Mouse (Mus musculus) forebrain, embryonic 16.5 days (tissue): ENCODE results near the gene Slc38a8. TPM values are rescaled to one million over a fixed set of nuclear protein-coding genes. Genes with fewer than 3 reads are reported as not detected.

Experiments
- ATAC-seq: fragments of 200-750 bp; cut with Nextera tagmentation; 2 replicates; pipeline ENCODE4 v1.8.0; 2017; ENCODE audit warnings: mild to moderate bottlenecking, moderate library complexity
- H3K27ac ChIP-seq: fragments of 300-500 bp; sonication (generic); 2 replicates; pipeline ENCODE4 v1.5.1; 2014; ENCODE audit warnings: low read length, control low read depth
- H3K27me3 ChIP-seq: fragments of 300-500 bp; sonication (generic); replicated peaks from 2 replicates; pipeline ENCODE4 v1.6.1; 2014; ENCODE audit warnings: low read length; ENCODE audit not compliant: control insufficient read depth, insufficient read depth
- H3K36me3 ChIP-seq: fragments of 300-500 bp; sonication (generic); 2 replicates; pipeline ENCODE4 v1.6.1; 2014; ENCODE audit not compliant: control insufficient read depth, insufficient read depth
- H3K4me1 ChIP-seq: fragments of 300-500 bp; sonication (generic); replicated peaks from 2 replicates; pipeline ENCODE4 v1.6.1; 2014; ENCODE audit warnings: low read length; ENCODE audit not compliant: control insufficient read depth, insufficient read depth
- H3K4me2 ChIP-seq: fragments of 300-500 bp; sonication (generic); 2 replicates; pipeline ENCODE4 v1.6.1; 2014; ENCODE audit warnings: mild to moderate bottlenecking, low read length, control low read depth
- H3K4me3 ChIP-seq: fragments of 300-500 bp; sonication (generic); replicated peaks from 2 replicates; pipeline ENCODE4 v1.5.1; 2014; ENCODE audit warnings: mild to moderate bottlenecking, low read length, control low read depth
- H3K9ac ChIP-seq: fragments of 300-500 bp; sonication (generic); replicated peaks from 2 replicates; pipeline ENCODE4 v1.6.1; 2014; ENCODE audit warnings: low read depth, low read length, control low read depth
- H3K9me3 ChIP-seq: fragments of 300-500 bp; sonication (generic); 2 replicates; pipeline ENCODE4 v1.6.1; 2016; ENCODE audit warnings: low read length; ENCODE audit not compliant: control insufficient read depth
- WGBS: fragments of 180-500 bp; shearing (Covaris S2); extraction: QIAGEN DNeasy Blood & Tissue Kit; methylation state at CpG from one replicate; pipeline ENCODE4 v1.1.7; 2014; 5-methylcytosine and 5-hydroxymethylcytosine counted together
- polyA plus RNA-seq: library from polyadenylated mRNA; unstranded; fragments of >200 nt; fragmentation: Nextera tagmentation; extraction: Ambion mirVana; gene quantifications from 2 replicates; pipeline ENCODE4 v1.2.1, GENCODE M21; 2015

The Slc38a8 gene
- polyA plus RNA-seq, 1 experiment from 2014 or later, result not detected

DNA sequence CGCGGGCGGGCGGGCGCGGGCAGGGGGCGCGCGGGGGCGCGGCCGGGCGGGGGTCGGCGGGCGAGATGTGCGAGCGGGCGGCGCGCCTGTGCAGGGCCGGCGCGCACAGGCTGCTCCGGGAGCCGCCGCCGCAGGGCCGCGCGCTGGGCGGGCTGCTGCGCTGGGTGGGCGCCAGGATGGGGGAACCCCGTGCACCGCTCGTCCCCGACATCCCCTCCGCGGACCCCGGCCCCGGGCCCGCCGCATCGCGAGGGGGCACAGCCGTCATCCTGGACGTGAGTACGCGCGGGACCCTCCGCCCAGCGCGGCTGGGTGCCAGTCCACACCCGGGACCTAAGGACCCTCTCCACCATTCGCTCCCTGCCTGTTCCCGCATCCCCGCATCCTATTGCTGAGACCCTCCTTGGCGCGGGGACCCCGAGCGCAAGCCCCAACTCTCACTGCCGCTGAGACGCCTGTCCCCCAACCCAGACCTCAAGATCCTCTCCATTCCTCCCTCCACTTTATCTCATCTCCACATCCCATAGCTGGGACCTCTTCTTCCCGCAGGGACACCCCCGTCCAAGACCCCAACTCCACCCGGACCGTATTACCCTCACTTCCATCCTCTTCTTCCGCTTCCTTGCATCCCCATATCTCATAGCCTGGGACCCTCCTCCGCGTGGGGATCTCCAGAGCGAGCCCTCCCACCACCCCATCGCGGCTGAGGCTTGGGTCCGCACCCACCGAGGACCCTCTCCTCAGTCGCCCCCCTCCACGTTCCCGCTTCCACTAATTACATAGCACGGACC, 54.3 kb downstream of the Slc38a8 start:
- Histone ChIP-seq H3K27me3 (peaks cover 14% of the 10 kb centered on the region; the same call in 1 of the 2 replicates), H3K36me3 (no peaks in the 10 kb centered on the region), H3K4me2 (peak overlapping the region; percentile 90), H3K4me3 (peak overlapping the region; percentile 65), H3K27ac (no peak overlapping the region), H3K4me1 (peaks cover 15% of the 10 kb centered on the region), H3K9ac (peak overlapping the region; percentile 71), H3K9me3 (no peaks in the 10 kb centered on the region)
- ATAC-seq, result peak; percentile 43
- 0% methylated on average over 34 of the region's 80 CpGs for WGBS

DNA sequence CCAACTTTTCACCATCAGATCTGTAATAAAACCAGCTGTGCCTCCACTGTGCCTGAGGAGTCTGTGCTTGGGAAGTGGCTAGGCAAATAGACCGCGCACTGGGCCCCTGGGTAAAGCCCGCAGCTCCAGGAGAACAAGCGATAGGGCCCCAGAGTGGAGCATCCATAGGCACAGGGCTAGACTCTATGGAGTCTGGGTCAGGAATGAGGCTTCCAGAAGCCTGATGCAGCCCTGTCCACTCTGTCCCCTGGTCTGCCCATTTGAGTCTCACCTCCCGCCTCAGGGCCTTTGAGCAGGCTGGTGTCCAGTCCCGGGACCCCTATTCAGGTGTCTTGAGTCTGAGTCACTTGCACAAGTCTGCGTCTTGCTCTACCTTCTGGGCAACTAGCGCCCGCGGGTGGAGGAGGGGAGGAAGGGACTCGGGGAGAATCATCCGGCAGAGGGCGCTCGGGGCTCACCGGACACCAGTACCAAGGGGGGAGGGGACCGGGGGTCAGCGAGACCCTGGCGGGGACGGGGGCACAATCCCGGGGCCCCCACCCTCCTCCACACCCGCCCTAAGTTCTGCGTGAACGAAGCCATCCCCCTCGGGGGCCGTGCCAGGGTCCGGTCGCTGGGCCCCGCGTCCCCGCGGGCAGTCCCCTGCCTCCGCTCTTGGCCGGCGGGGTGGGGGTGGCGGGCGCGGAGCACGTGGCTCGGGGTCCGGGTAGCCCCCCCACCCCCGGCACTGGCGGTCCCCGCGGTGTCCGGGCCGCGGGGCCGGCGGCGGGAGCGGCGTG, 55.1 kb downstream of the Slc38a8 start, which contains the start of gene Necab2:
Necab2 (plus strand) TSS at position 509 of the 779 bp plus-strand sequence.
- Histone ChIP-seq H3K27me3 (peaks cover 14% of the 10 kb centered on the region; the same call in 1 of the 2 replicates), H3K4me1 (peaks cover 15% of the 10 kb centered on the region), H3K9ac (peak within 1 kb of the TSS; percentile 71), H3K27ac (no peak within 1 kb of the TSS), H3K4me2 (peak within 1 kb of the TSS; percentile 90), H3K4me3 (peak within 1 kb of the TSS; percentile 65), H3K36me3 (no peaks in the 10 kb centered on the region), H3K9me3 (no peaks in the 10 kb centered on the region)
- ATAC-seq, result peak; percentile 49
- 2% methylated on average over 27 of the region's 52 CpGs for whole genome bisulfite sequencing

DNA sequence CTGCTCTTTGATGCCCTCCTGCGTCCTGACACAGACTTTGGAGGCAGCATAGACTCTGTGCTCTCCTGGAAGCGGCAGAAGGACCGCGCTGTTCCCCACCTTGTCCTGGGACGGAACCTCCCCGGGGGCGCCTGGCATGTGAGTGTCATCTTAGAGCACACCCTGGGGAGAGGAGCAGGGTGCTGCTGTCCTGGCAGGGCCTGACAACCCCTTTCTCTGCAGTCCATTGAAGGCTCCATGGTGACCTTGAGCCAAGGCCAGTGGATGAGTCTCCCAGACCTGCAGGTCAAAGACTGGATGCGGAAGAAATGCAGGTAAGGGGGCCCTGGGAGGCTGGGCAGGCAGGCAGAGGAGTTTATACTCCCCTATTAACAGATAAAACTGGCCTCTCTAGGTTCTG, 58.5 kb downstream of the Slc38a8 start:
- Histone ChIP-seq H3K36me3 (no peaks in the 10 kb centered on the region), H3K27ac (no peak overlapping the region), H3K9ac (no peak overlapping the region), H3K4me2 (no peak overlapping the region), H3K4me3 (no peak overlapping the region), H3K9me3 (no peaks in the 10 kb centered on the region), H3K27me3 (0 out of 2 replicates have a peak, but pooled peaks cover 5% of the 10 kb centered on the region), H3K4me1 (peaks cover 19% of the 10 kb centered on the region)
- ATAC-seq, result no peak
- 95% methylated on average over 8 of the region's 8 CpGs for WGBS

DNA sequence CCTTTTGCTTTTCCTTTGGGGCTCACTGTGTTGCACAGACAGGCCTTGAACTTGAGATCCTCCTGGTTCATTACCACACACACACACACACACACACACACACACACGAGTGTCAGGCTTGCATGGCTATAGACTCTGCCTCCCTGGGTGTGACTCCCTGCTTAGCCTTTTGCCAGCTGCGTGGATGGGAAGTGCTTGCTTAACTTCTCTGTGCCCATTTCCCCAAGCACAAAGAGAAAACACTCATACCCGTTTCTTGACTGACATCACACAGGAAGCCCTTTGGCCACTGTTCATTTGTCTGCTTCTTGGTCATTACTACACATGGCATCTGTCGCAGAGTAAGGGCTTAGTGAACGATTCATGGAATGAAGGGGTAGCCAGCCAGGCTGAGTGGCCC, 59.5 kb downstream of the Slc38a8 start:
- Histone ChIP-seq H3K4me1 (peaks cover 10% of the 10 kb centered on the region), H3K4me2 (no peak overlapping the region), H3K27me3 (0 out of 2 replicates have a peak, but pooled peaks cover under 1% of the 10 kb centered on the region), H3K36me3 (no peaks in the 10 kb centered on the region), H3K27ac (no peak overlapping the region), H3K9me3 (no peaks in the 10 kb centered on the region), H3K9ac (no peak overlapping the region), H3K4me3 (no peak overlapping the region)
- 72% methylated on average over 5 of the region's 5 CpGs for WGBS
- ATAC-seq, result no peak

DNA sequence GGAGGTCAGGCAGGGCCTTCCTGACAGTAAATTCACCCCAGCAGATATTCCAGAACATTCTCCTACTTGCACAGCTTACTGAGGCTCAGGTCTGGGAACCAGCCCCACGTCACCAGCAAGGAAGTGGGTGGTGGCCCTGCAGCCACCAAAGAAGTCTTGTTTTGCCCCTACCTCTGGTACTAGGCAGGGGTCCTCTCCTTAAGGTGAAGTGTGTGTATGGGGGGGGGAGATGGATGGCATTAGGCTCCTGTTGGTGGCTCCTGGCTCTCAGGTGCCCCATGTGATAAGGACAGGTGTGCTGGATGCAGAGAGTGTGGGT, 60.6 kb downstream of the Slc38a8 start:
- Histone ChIP-seq H3K27ac (no peak overlapping the region), H3K27me3 (no peaks in the 10 kb centered on the region), H3K4me2 (no peak overlapping the region), H3K4me1 (0 out of 2 replicates have a peak, but pooled peaks cover 5% of the 10 kb centered on the region), H3K9ac (no peak overlapping the region), H3K36me3 (no peaks in the 10 kb centered on the region), H3K4me3 (no peak overlapping the region), H3K9me3 (no peaks in the 10 kb centered on the region)
- peak; percentile 27; the same call in 1 of the 2 replicates for ATAC-seq
- WGBS, result 53% methylated on average over 1 of the region's 1 CpGs

DNA sequence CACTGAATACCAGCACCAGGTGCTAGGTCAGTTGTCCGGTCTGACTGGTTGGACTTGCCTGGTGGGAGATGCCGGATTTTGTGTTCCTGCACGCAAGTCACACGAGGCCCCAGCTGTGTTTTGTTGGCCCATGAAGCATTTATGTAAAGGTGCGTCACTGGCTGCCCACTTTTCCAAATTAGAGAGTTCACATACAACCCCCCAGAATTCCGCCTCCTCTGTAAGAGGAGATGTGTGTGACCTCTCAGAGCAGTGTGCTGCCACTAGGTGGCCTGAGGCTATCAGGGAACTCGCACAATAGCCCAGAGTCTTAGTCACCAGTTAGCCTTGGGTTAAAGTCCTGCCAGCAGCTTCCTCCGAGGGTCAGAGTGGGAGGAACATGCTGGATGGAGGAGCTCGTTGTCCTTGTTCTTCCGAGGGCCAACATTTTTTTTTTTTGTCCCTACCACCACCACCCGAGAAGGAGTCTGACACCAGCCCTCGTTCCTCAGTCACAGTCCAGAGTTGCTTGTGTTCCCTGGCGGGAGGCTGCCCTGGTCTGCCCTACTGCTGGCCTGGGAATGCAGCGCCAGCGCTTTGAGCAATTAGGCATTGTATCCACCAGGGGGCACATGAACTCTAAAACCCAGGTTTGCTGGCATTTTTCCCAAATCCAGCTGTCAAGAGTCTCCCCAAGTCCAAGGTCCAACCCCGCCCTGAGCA, 61.1 kb downstream of the Slc38a8 start:
- no peaks in the 10 kb centered on the region for H3K27me3 ChIP-seq
- H3K4me3 ChIP-seq, result no peak overlapping the region
- ATAC-seq, result peak; percentile 40; the same call in 1 of the 2 replicates
- no peaks in the 10 kb centered on the region for H3K36me3 ChIP-seq
- no peaks in the 10 kb centered on the region for H3K9me3 ChIP-seq
- H3K4me2 ChIP-seq, result no peak overlapping the region
- WGBS, result 14% methylated on average over 16 of the region's 16 CpGs
- H3K27ac ChIP-seq, result no peak overlapping the region
- 0 out of 2 replicates have a peak, but pooled peaks cover 5% of the 10 kb centered on the region for H3K4me1 ChIP-seq
- no peak overlapping the region for H3K9ac ChIP-seq

DNA sequence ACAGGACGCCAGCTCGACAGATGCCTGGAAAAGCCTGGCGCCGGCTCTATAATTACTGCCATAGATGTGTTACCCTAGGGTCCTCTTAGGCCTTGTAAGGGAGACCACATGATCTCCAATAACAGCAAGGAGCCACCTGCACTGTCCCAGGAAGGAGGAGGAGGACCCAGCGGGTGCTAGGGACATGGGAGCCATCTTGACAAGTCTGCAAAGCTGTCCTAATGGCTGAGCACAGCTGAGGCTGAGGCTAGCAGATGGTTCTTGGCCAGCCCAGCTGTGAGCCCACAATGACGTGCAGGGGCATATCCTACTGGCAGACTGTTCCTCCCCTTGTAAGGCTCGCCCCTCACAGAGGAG, 61.6 kb downstream of the Slc38a8 start:
- H3K4me3 ChIP-seq, result no peak overlapping the region
- H3K9ac ChIP-seq, result no peak overlapping the region
- no peak overlapping the region for H3K27ac ChIP-seq
- 59% methylated on average over 7 of the region's 7 CpGs for WGBS
- no peak for ATAC-seq
- no peaks in the 10 kb centered on the region for H3K27me3 ChIP-seq
- 0 out of 2 replicates have a peak, but pooled peaks cover 5% of the 10 kb centered on the region for H3K4me1 ChIP-seq
- no peaks in the 10 kb centered on the region for H3K36me3 ChIP-seq
- no peaks in the 10 kb centered on the region for H3K9me3 ChIP-seq
- H3K4me2 ChIP-seq, result no peak overlapping the region

DNA sequence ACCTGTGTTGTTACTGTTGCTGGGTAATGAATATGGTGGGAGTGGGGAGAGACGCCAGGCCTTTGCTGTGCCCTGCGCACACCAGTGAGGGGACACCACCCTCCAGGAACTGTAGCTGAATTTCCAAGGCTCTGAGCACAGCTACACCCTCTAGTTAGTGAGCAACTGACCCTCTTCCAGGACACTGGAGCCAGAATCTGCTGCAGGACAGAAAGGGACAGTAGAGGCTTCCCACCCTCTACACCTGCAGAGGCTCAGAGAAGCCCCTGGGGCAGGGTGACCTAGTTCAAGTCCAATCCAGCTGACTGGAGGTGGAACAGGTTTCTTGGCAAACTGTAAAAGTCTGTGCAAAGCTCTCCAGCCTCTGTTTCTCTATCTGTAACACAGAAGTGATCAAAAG, 62.1 kb downstream of the Slc38a8 start:
- H3K9ac ChIP-seq, result no peak overlapping the region
- 83% methylated on average over 2 of the region's 2 CpGs for WGBS

DNA sequence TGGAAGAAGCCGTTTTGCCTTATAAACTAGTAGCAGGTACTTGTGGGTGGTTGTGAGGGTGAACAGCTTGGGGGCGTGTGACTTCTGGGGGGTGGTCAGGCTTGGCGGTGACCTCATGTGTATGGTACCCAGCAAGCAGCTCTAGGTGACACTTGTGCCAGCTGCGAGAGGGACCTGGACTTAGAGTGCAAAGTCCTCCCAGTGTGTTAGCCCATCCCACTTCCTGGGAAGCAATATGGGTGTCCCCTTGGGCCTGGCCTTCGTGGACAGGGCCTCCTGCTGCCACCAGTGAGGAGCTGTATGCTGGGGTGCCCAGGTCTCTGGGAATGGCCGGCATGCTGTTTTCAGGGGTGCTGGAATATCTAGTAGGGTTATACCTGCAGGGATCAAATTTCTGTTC, 62.6 kb downstream of the Slc38a8 start:
- 82% methylated on average over 6 of the region's 6 CpGs for WGBS
- no peaks in the 10 kb centered on the region for H3K36me3 ChIP-seq
- no peak overlapping the region for H3K4me2 ChIP-seq
- no peaks in the 10 kb centered on the region for H3K27me3 ChIP-seq
- H3K9ac ChIP-seq, result no peak overlapping the region
- no peak overlapping the region for H3K4me3 ChIP-seq
- no peaks in the 10 kb centered on the region for H3K9me3 ChIP-seq
- H3K4me1 ChIP-seq, result 0 out of 2 replicates have a peak, but pooled peaks cover 5% of the 10 kb centered on the region
- no peak overlapping the region for H3K27ac ChIP-seq
- ATAC-seq, result no peak

More for the DNA sequence above, 62.1 kb downstream of the Slc38a8 start:
- H3K4me1 ChIP-seq, result 0 out of 2 replicates have a peak, but pooled peaks cover 5% of the 10 kb centered on the region
- no peak overlapping the region for H3K4me3 ChIP-seq
- no peak overlapping the region for H3K27ac ChIP-seq
- no peak overlapping the region for H3K4me2 ChIP-seq
- ATAC-seq, result no peak
- H3K9me3 ChIP-seq, result no peaks in the 10 kb centered on the region
- H3K36me3 ChIP-seq, result no peaks in the 10 kb centered on the region
- no peaks in the 10 kb centered on the region for H3K27me3 ChIP-seq
